Mouse (Mus musculus): ENCODE measurements around the gene Gja8.

The Gja8 gene

DNA sequence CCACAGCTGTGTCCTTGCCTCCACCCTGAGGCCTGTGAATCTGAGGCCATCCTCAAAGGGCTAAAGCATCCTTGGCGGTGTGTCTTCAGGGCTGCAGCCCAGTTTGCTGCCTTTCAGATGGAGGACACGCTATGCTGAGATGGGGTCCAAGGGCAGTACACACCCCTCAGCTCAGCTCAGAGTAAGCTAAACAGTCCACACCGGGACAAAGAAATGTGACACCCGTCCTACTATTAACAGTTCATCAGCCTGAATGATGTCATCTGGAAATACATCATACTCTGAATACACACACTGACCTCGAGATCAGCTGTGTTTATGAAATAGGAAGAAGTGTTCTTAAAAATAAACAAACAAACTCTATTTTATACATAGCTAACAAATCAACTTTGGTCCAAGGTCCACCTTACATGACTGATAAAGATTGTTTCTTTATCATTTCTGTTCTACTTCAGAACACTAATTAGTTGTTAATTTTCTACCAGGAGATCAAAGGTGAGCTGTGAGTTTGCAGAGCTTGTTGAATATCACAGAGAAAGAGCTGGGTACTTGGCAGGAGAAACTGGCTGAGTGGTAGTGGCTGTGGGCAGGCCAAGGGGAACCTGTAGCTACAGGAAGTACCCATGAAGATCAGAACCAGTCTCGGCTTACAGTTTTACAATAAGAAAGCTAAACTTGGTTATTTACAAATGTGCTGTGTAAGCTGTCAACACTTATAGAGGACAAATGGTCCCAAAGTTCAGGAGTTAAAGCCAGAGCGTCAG lies 50.8 kb downstream of the Gja8 start:
- no peak for DNase-seq

DNA sequence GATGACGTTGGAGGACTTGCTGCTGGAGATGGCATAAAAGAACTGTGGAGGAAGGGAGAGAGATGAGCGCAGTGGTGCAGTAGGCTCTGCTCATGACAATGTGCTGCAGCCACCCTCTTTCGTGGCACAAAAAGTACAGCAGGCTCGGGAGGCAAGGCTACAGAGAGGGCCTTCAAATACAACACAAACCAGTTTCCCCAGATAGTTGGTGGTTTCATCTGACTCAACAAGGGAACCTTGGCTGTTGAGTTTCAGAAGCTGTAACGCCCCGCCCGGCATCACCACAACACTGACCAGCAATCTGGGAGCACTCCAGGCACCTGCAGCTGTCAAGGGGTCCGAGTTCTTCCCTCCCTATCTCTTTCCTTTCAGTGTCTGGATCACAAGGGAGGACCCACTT lies 53.3 kb downstream of the Gja8 start:
- DNase-seq = no peak

DNA sequence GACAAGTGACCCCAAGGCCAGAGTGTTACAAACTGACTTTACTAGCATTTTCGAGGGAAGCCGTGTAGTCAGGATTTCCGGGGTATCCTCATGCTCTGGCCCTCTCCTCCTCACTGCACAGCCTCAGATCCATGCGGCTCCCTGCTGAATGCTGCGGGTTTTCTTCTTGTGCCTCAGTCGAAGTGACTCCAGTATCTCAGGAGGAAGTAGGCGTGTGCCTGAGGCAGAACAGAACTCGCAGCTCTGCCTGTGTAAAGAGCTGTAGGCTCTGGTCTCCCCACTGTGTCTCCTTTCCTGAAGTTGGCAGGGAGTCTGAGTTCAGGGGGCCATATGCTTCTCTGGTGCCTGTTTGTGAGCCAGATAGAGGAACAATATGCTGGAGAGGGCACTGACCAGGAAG lies 54.8 kb downstream of the Gja8 start:
- no peak for DNase-seq

DNA sequence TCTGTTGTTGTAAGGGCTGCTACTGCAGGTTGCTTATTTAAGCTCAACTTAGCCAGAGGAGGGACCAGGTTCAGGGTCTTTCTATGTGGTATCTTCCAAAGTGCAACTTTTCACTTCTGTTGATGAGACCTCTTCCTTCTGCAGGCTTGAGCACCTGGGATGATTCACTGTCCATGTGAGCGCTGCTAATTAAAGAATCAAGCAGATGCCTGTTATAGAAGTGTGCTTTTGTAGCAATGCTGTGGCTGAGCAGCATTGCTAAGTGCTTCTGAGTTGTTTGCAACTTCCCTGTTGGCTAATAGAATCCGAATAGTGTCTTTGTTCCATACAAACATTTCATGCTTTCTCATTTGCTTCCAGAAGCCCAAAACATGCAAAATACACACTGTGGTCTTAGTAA lies 55.5 kb downstream of the Gja8 start:
- no peak for DNase-seq

DNA sequence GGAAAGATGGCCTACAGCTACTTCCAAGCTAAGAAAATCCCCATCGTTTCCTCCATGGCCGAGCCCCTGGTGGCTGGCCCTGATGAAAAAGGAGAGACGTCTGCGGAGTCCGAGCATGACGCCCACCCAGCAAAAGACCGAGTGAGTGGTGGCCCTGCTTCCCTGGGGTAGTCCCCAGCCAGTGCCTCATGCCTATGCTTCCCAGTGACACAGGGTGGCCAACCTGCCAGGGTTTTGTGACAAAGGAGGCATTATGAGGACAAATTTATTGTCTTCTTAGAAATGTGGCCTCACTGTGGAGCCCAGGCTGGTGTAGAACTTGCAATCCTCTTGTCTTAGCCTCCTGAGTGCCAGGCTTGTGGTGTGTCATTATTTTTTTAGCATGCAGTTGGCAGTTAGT lies 56.7 kb downstream of the Gja8 start:
- no peak for DNase-seq

DNA sequence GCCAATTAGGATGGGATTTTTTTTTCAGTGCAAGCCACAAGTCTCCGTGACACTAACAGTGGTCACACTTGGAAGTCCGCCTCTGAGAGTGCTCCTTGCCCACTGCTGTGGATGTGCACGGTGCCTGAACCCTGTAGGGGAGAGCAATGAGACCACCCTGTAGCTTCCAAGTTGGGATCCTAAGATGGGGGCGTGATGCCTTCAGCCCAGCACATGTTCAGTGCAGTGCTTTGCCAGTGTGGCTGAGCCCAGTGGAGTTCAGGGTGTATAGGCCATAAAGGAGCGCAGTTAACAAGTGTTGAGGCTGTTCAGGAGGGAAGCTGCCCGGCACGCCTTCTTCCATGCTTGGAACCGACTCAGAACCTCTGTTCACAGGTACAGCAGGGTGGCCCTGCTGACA lies 57.3 kb downstream of the Gja8 start:
- DNase-seq = no peak

DNA sequence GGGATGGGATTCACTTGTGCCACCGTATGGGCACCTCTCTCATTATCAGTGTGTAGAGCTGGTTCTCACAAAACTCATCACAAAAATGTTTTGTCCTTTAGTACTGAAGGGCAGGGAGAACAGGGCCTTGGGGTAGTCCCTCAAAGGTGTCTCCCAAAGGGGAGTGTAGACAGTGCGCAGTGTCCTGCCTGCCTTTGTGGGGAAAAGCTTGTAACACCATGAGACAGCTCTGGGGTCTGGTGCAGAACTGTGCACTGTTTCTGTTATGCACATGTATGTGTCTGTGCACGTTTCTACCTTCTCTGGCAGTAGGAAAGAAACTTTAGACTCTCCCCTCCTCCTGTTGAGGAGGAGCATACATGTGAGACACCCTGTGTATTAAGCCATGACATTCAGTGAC lies 58.0 kb downstream of the Gja8 start:
- DNase-seq = no peak
